In the genomic region with DNA sequence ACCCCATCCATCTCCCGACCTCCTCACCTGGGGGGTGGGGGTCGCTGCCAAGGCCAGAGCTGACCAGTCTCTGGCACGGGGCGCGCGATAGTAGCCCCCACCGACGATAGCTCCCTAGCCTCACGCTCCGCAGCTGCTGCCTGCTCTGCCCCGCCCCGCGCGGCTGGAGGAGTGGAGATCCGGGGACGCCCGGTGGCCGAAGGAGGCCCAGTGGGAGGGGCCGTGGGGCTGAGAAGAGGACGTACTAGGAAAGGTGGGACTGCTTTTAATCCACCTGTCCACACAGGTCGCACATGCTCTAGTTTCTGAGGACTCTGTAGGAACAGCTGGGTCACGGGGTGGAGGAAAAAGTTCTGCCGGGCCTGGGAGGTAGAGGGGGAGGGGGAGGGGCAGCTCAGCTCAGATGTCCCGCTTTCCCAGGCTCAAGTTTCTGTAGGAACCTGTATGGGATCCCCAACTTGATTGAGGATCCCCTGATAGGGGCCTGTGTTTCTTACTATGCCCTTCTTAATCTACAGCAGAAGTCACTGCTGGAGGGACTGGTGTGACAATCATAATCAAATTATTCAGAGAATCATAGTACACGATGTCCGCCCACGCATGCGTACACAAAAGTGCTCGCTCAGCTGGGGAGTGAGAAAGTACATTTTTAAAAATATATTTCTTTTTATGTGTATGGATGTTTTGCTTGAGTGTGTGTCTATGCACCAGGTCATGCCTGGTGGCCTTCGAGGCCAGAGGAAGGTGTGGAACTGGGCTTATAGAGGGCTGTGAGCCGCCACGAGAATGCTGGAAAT, we compare ENCODE assay signal across 8 mouse cellular contexts. TPM values are rescaled to one million over a fixed set of nuclear protein-coding genes. Genes with fewer than 3 reads are reported as not detected.
DNase-seq lines count a peak whose midpoint lies in the region; ATAC-seq and TF ChIP-seq lines count a peak whose summit lies in the region.

A gene (minus strand): TSS at position 161 of the 797 bp plus-strand sequence.

- peak within 1 kb of the TSS; percentile 60 for H3K4me2 ChIP-seq in hindbrain, embryonic 15.5 days

- H3K9ac ChIP-seq in hindbrain, embryonic 15.5 days: peak within 1 kb of the TSS; percentile 37

- TF ChIP-seq POLR2A in testis, adult 2 months (IDR thresholded peaks at IDR 0.05; ENCODE audit: control insufficient read depth, low read depth, low read length): peak; percentile 57

- DNase-seq in layer of hippocampus, adult 18-20 months (ENCODE audit: low spot score in 2 of 2): peak in 1 of 2 experiments; percentile 57
- no peak for DNase-seq in layer of hippocampus, adult 11-12 months (ENCODE audit: low spot score)
- DNase-seq in cerebellum, adult 9-10 months: peak; percentile 5
- peak; percentile 70 to 78 for DNase-seq in gastrocnemius, adult 8-10 months (ENCODE audit: low spot score in 2 of 2)
- DNase-seq in left cerebral cortex, postnatal 14 days (ENCODE audit: low spot score in 2 of 2): peak; percentile 52 to 75

- H3K9me3 ChIP-seq in hindbrain, embryonic 15.5 days: no peaks in the 10 kb centered on the region

- no peak within 1 kb of the TSS for H3K27ac ChIP-seq in hindbrain, embryonic 15.5 days (replicated peaks)
- H3K27ac ChIP-seq in macrophage: 0 out of 2 replicates have a peak within 1 kb of the TSS, but pooled peaks have one; percentile 27
- peak within 1 kb of the TSS; percentile 71 for H3K27ac ChIP-seq in testis, adult 2 months (ENCODE audit: control insufficient read depth, insufficient read depth, low read depth, low read length)

- H3K27me3 ChIP-seq in hindbrain, embryonic 15.5 days: peaks cover 16% of the 10 kb centered on the region
- H3K27me3 ChIP-seq in testis, adult 2 months (ENCODE audit: control insufficient read depth, insufficient read depth, low read length): no peaks in the 10 kb centered on the region

- H3K36me3 ChIP-seq in hindbrain, embryonic 15.5 days: no peaks in the 10 kb centered on the region
- H3K36me3 ChIP-seq in macrophage (ENCODE audit: inconsistent target): no peaks in the 10 kb centered on the region
- no peaks in the 10 kb centered on the region for H3K36me3 ChIP-seq in testis, adult 2 months (ENCODE audit: control insufficient read depth, insufficient read depth, low read length)

- no peak for ATAC-seq in hindbrain, embryonic 15.5 days (ENCODE audit: low FRiP score, low read depth)

- H3K79me2 ChIP-seq in macrophage (ENCODE audit: inconsistent target): no peaks in the 10 kb centered on the region; the same call in 1 of the 2 replicates

- H3K4me1 ChIP-seq in hindbrain, embryonic 15.5 days (replicated peaks): peaks cover 42% of the 10 kb centered on the region
- H3K4me1 ChIP-seq in testis, adult 2 months (ENCODE audit: control insufficient read depth, insufficient read depth, low read length): peaks cover 24% of the 10 kb centered on the region

- peak within 1 kb of the TSS; percentile 24 for H3K4me3 ChIP-seq in hindbrain, embryonic 15.5 days
- H3K4me3 ChIP-seq in macrophage (ENCODE audit: inconsistent target): no peak within 1 kb of the TSS; the same call in 1 of the 2 replicates
- peak within 1 kb of the TSS; percentile 67 for H3K4me3 ChIP-seq in testis, adult 2 months (ENCODE audit: control insufficient read depth, low read depth, low read length)

- no peak for TF ChIP-seq CTCF in testis, adult 2 months (IDR thresholded peaks at IDR 0.05; ENCODE audit: control insufficient read depth, insufficient read depth, insufficient replicate concordance, low read depth, low read length)

- intact Hi-C loops in left cerebral cortex, postnatal 14 days (cut with DNase I): no loop called here

- WGBS in hindbrain, embryonic 15.5 days: 17% methylated on average over 32 of the region's 32 CpGs
- WGBS in macrophage (ENCODE audit: missing documents): 35% methylated on average over 32 of the region's 32 CpGs

RNA-seq across cellular contexts. Expression of the gene that starts here (rescaled TPM):
- total RNA-seq in layer of hippocampus, adult 18-20 months (2021): 10 to 100 TPM; 16.4 to 20.4 TPM
- total RNA-seq in gastrocnemius, adult 8-10 months (2022): 10 to 100 TPM; 26.6 to 31.2 (median 27.2) TPM
- 43.7 and 46.4 TPM in 2 replicates for polyA plus RNA-seq in hindbrain, embryonic 15.5 days (2015; fragmentation: Nextera tagmentation; extraction: Ambion mirVana)
- 10 to 100 TPM; 21.0 to 24.4 TPM for total RNA-seq in left cerebral cortex, postnatal 14 days (2021)
- 100 to 1,000 TPM in 1 of 26 experiments, 10 to 100 TPM in 25; 14.6 to 121 (median 42.6) TPM for total RNA-seq in macrophage (2018; cell fraction: chromatin; rRNA removed)
- 10 to 100 TPM; 33.8 to 79.3 (median 46.1) TPM for total RNA-seq in macrophage (2018; cell fraction: cytosol; rRNA removed)
- total RNA-seq in macrophage (2018; cell fraction: nucleus; rRNA removed): 100 to 1,000 TPM in 2 of 26 experiments, 10 to 100 TPM in 24; 34.5 to 101 (median 54.4) TPM
- polyA plus RNA-seq in macrophage (2018): 69.7 to 95.8 TPM (median 74.1 TPM) in 3 replicates
- polyA plus RNA-seq in testis, adult 2 months (2012; rRNA removed): 138 and 143 TPM in 2 replicates
